Mouse (Mus musculus): ENCODE data around the gene Vhl.

Gene Vhl

GRCm38 (mm10) chr6:113624989-113625770 lies 1.4 kb downstream of the Vhl start:
- peak; percentile 32 for DNase-seq (ENCODE audit: low read depth, low spot score)

GRCm38 (mm10) chr6:113630322-113630721 lies 6.6 kb downstream of the Vhl start:
- DNase-seq (ENCODE audit: low read depth, low spot score) = peak; percentile 71

- DNase-seq (ENCODE audit: low read depth, low spot score) = no peak
Observed at GRCm38 (mm10) chr6:113632863-113633262, 9.1 kb downstream of the Vhl start.

- peak; percentile 97 for DNase-seq (ENCODE audit: low read depth, low spot score)
Observed at GRCm38 (mm10) chr6:113638302-113639040, 14.7 kb downstream of the Vhl start, which contains the start of gene Irak2. Irak2 (plus strand) TSS chr6:113638467.

- no peak for DNase-seq (ENCODE audit: low read depth, low spot score)
Observed at GRCm38 (mm10) chr6:113639201-113639600, 15.4 kb downstream of the Vhl start.

- DNase-seq (ENCODE audit: low read depth, low spot score) = no peak
Observed at GRCm38 (mm10) chr6:113642605-113643004, 18.8 kb downstream of the Vhl start.

GRCm38 (mm10) chr6:113643021-113643420 lies 19.3 kb downstream of the Vhl start:
- DNase-seq (ENCODE audit: low read depth, low spot score) = no peak

- DNase-seq (ENCODE audit: low read depth, low spot score) = no peak
Observed at GRCm38 (mm10) chr6:113643967-113644366, 20.2 kb downstream of the Vhl start.

GRCm38 (mm10) chr6:113644808-113645207 lies 21.0 kb downstream of the Vhl start:
- DNase-seq (ENCODE audit: low read depth, low spot score) = peak; percentile 54

GRCm38 (mm10) chr6:113649346-113650196 lies 25.8 kb downstream of the Vhl start:
- DNase-seq (ENCODE audit: low read depth, low spot score) = no peak

- DNase-seq (ENCODE audit: low read depth, low spot score) = peak; percentile 19
Observed at GRCm38 (mm10) chr6:113650197-113650640, 26.5 kb downstream of the Vhl start.

GRCm38 (mm10) chr6:113651626-113652025 lies 27.9 kb downstream of the Vhl start:
- no peak for DNase-seq (ENCODE audit: low read depth, low spot score)

- no peak for DNase-seq (ENCODE audit: low read depth, low spot score)
Observed at GRCm38 (mm10) chr6:113653551-113653950, 29.8 kb downstream of the Vhl start.

GRCm38 (mm10) chr6:113654102-113654501 lies 30.3 kb downstream of the Vhl start:
- no peak for DNase-seq (ENCODE audit: low read depth, low spot score)

- no peak for DNase-seq (ENCODE audit: low read depth, low spot score)
Observed at GRCm38 (mm10) chr6:113654753-113655397, 31.1 kb downstream of the Vhl start.

- DNase-seq (ENCODE audit: low read depth, low spot score) = no peak
Observed at GRCm38 (mm10) chr6:113655475-113655874, 31.7 kb downstream of the Vhl start.

- DNase-seq (ENCODE audit: low read depth, low spot score) = no peak
Observed at GRCm38 (mm10) chr6:113656847-113657246, 33.1 kb downstream of the Vhl start.

GRCm38 (mm10) chr6:113658226-113658625 lies 34.5 kb downstream of the Vhl start:
- DNase-seq (ENCODE audit: low read depth, low spot score) = no peak

- peak; percentile 53 for DNase-seq (ENCODE audit: low read depth, low spot score)
Observed at GRCm38 (mm10) chr6:113659648-113660491, 36.1 kb downstream of the Vhl start.
